Mouse (Mus musculus) cerebellum, adult 2 months (tissue): ENCODE results near the gene Plxnb2.

ENCODE experiments used
- CTCF ChIP-seq: fragments of 200-500 bp; IDR thresholded peaks from 2 replicates; pipeline ENCODE4 v1.5.1; 2011; ENCODE audit warnings: low read depth, mild to moderate bottlenecking, control low read depth, low read length, moderate library complexity, borderline replicate concordance; ENCODE audit not compliant: insufficient read depth
- POLR2A ChIP-seq: fragments of 200-500 bp; IDR thresholded peaks from 2 replicates; pipeline ENCODE4 v1.6.1; 2011; ENCODE audit warnings: low read length, control low read depth, borderline replicate concordance; ENCODE audit not compliant: insufficient read depth

DNA sequence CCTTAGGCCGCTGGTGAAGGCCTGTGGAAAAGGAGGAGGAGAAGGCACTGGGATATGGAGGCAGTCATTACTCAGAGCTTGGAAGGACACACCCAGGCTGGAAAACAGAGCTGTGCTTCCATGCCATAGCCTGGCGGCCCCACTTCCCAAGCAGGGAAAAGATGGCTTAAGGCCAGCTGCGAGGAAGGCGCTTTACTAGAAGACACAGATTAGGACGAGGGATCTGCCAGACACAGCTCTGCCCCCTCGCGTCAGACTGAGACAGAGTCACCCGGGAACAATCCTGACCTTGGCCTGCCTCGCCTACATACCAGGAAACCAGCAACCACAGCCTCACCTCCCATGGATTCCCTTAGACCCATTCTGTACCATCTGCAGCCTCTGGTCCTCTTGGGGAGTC is 70.4 kb downstream of the Plxnb2 start:
- TF ChIP-seq CTCF (peak; percentile 60), POLR2A (no peak)
